Mouse (Mus musculus): Measurements from ENCODE around the gene Scg2. TPM values are rescaled to one million over a fixed set of nuclear protein-coding genes. Genes with fewer than 3 reads are reported as not detected.
A peak's percentile ranks its signal among the peaks of the same experiment; 100 is the strongest.

Scg2 gene
- total RNA-seq (2022) = 1,000 to 10,000 TPM; 1,066 to 1,551 (median 1,179) TPM

GRCm38 (mm10) chr1:79439609-79440308 lies at the start of gene Scg2:
Scg2 (minus strand) TSS chr1:79440120.
- DNase-seq = peak; percentile 78

- DNase-seq = no peak
These were observed 45.6 kb upstream of the Scg2 start for GRCm38 (mm10) chr1:79485546-79485945.

- DNase-seq = no peak
These were observed 30.9 kb upstream of the Scg2 start for GRCm38 (mm10) chr1:79470856-79471255.

- no peak for DNase-seq
These were observed 30.0 kb upstream of the Scg2 start for GRCm38 (mm10) chr1:79469871-79470270.

GRCm38 (mm10) chr1:79466585-79466984 lies 26.7 kb upstream of the Scg2 start:
- DNase-seq = no peak

- DNase-seq = no peak
These were observed 18.6 kb upstream of the Scg2 start for GRCm38 (mm10) chr1:79458558-79458957.

GRCm38 (mm10) chr1:79454164-79454563 lies 14.2 kb upstream of the Scg2 start:
- no peak for DNase-seq

- DNase-seq = no peak
These were observed 12.4 kb upstream of the Scg2 start for GRCm38 (mm10) chr1:79452339-79452738.

GRCm38 (mm10) chr1:79450343-79451021 lies 10.6 kb upstream of the Scg2 start:
- DNase-seq = peak; percentile 7

- DNase-seq = no peak
These were observed 10.0 kb upstream of the Scg2 start for GRCm38 (mm10) chr1:79449943-79450342.

- no peak for DNase-seq
These were observed 5.7 kb upstream of the Scg2 start for GRCm38 (mm10) chr1:79445586-79445985.

GRCm38 (mm10) chr1:79437755-79438154 lies 2.2 kb downstream of the Scg2 start:
- DNase-seq = no peak

- no peak for DNase-seq
These were observed 3.2 kb downstream of the Scg2 start for GRCm38 (mm10) chr1:79436671-79437070.

GRCm38 (mm10) chr1:79429058-79429457 lies 10.9 kb downstream of the Scg2 start:
- DNase-seq = no peak

- DNase-seq = no peak
These were observed 24.4 kb downstream of the Scg2 start for GRCm38 (mm10) chr1:79415496-79415895.

- no peak for DNase-seq
These were observed 33.5 kb downstream of the Scg2 start for GRCm38 (mm10) chr1:79406337-79406942.

GRCm38 (mm10) chr1:79401090-79402012 lies 38.6 kb downstream of the Scg2 start:
- DNase-seq = no peak

GRCm38 (mm10) chr1:79400284-79400683 lies 39.6 kb downstream of the Scg2 start:
- no peak for DNase-seq

Data from adrenal gland, adult 8-10 months (tissue).